Mouse (Mus musculus): ENCODE results near the gene Kcnj15.

GRCm38 (mm10) chr16:95260693-95261092 lies 3.3 kb downstream of the Kcnj15 start:
- TF ChIP-seq POLR2A (IDR thresholded peaks at IDR 0.05; ENCODE audit: borderline replicate concordance, insufficient read depth, low read length) (no peak), CTCF (IDR thresholded peaks at IDR 0.05; ENCODE audit: borderline replicate concordance, insufficient read depth, low read depth, low read length) (no peak)

All from cerebellum, adult 2 months (tissue).